Mouse (Mus musculus) adrenal gland, adult 18-20 months (tissue): ENCODE data around the gene Tmem30b. TPM values are rescaled to one million over a fixed set of nuclear protein-coding genes. Genes with fewer than 3 reads are reported as not detected.
"Not testable (repeated sequence)": the region's sequence is repeated elsewhere in the genome, so short reads cannot be mapped to it uniquely, and the experiment has no call there.

Source experiments
- DNase-seq, 2 experiments: peaks; one replicate each; pipeline ENCODE4 v3.0.0; 2021 to 2022; ENCODE audit warnings: low spot score in 2 of 2
- total RNA-seq, 2 experiments: library from RNA; stranded (reverse); gene quantifications; 1 replicate in 1 of 2; 2 replicates in 1 of 2; pipeline ENCODE4 v1.2.3; 2021

Gene Tmem30b
- total RNA-seq, 2 experiments from 2014 or later, result 0.19 TPM; not detected in 1

GRCm38 (mm10) chr12:73560091-73560490, 13.9 kb upstream of the Tmem30b start:
- DNase-seq, result no peak

GRCm38 (mm10) chr12:73558525-73559195, 12.5 kb upstream of the Tmem30b start:
- no peak for DNase-seq

- DNase-seq, result peak; percentile 56 to 60
These were observed 8.0 kb upstream of the Tmem30b start for GRCm38 (mm10) chr12:73554155-73554554.

- no peak for DNase-seq
These were observed 2.1 kb upstream of the Tmem30b start for GRCm38 (mm10) chr12:73548259-73548658.

GRCm38 (mm10) chr12:73547646-73548045, 1.5 kb upstream of the Tmem30b start:
- DNase-seq, result no peak

- peak; percentile 23 to 30 for DNase-seq
These were observed 513 bp downstream of the Tmem30b start for GRCm38 (mm10) chr12:73545672-73546085.

GRCm38 (mm10) chr12:73544736-73545671, 1.2 kb downstream of the Tmem30b start:
- no peak for DNase-seq

- no peak for DNase-seq
These were observed 3.0 kb downstream of the Tmem30b start for GRCm38 (mm10) chr12:73543191-73543590.

- DNase-seq, result no peak
These were observed 5.8 kb downstream of the Tmem30b start for GRCm38 (mm10) chr12:73540402-73540801.

GRCm38 (mm10) chr12:73539151-73539550, 7.0 kb downstream of the Tmem30b start:
- no peak for DNase-seq

- not testable (repeated sequence) for DNase-seq
These were observed 8.1 kb downstream of the Tmem30b start for GRCm38 (mm10) chr12:73538139-73538508.

GRCm38 (mm10) chr12:73537499-73538138, 8.6 kb downstream of the Tmem30b start:
- DNase-seq, result peak in 1 of 2 experiments; percentile 18

GRCm38 (mm10) chr12:73534591-73534990, 11.6 kb downstream of the Tmem30b start:
- DNase-seq, result peak; percentile 35 to 38

- DNase-seq, result peak in 1 of 2 experiments; percentile 10
These were observed 14.2 kb downstream of the Tmem30b start for GRCm38 (mm10) chr12:73531889-73532479.

GRCm38 (mm10) chr12:73529590-73529989, 16.6 kb downstream of the Tmem30b start:
- DNase-seq, result no peak

- no peak for DNase-seq
These were observed 17.1 kb downstream of the Tmem30b start for GRCm38 (mm10) chr12:73529131-73529530.

- not testable (repeated sequence) for DNase-seq
These were observed 18.1 kb downstream of the Tmem30b start for GRCm38 (mm10) chr12:73528142-73528541.

- DNase-seq, result no peak
These were observed 20.8 kb downstream of the Tmem30b start for GRCm38 (mm10) chr12:73525254-73525885.

- DNase-seq, result no peak
These were observed 23.1 kb downstream of the Tmem30b start for GRCm38 (mm10) chr12:73523066-73523465.

- DNase-seq, result no peak
These were observed 24.2 kb downstream of the Tmem30b start for GRCm38 (mm10) chr12:73521944-73522343.
